Mouse (Mus musculus): ENCODE data around the gene Fcer2a. TPM values are rescaled to one million over a fixed set of nuclear protein-coding genes. Genes with fewer than 3 reads are reported as not detected.

The Fcer2a gene
- 0.17 and 0.33 TPM in 2 replicates for polyA plus RNA-seq (2015; fragmentation: Nextera tagmentation; extraction: Ambion mirVana)

- ATAC-seq (ENCODE audit: insufficient number of reproducible peaks, low FRiP score, low TSS enrichment, low read depth): no peak
Measured at GRCm38 (mm10) chr8:3694121-3694520, at the start of gene Fcer2a. Gene Fcer2a, minus strand, starts transcription at chr8:3694175.

GRCm38 (mm10) chr8:3736947-3737346 lies 43.0 kb upstream of the Fcer2a start:
- no peak overlapping the region for H3K9ac ChIP-seq
- WGBS: 92% methylated on average over 2 of the region's 2 CpGs
- ATAC-seq (ENCODE audit: insufficient number of reproducible peaks, low FRiP score, low TSS enrichment, low read depth): no peak
- no peak overlapping the region for H3K4me2 ChIP-seq
- no peaks in the 10 kb centered on the region for H3K36me3 ChIP-seq
- no peaks in the 10 kb centered on the region for H3K27me3 ChIP-seq
- no peak overlapping the region for H3K27ac ChIP-seq
- H3K9me3 ChIP-seq: no peaks in the 10 kb centered on the region
- H3K4me3 ChIP-seq: no peak overlapping the region
- no peaks in the 10 kb centered on the region for H3K4me1 ChIP-seq

More at GRCm38 (mm10) chr8:3694121-3694520, at the start of gene Fcer2a:
- Histone ChIP-seq H3K27me3 (no peaks in the 10 kb centered on the region), H3K9me3 (no peaks in the 10 kb centered on the region), H3K9ac (no peak within 1 kb of the TSS), H3K27ac (no peak within 1 kb of the TSS), H3K4me2 (no peak within 1 kb of the TSS), H3K4me3 (no peak within 1 kb of the TSS), H3K36me3 (no peaks in the 10 kb centered on the region), H3K4me1 (no peaks in the 10 kb centered on the region)
- WGBS: 63% methylated on average over 3 of the region's 3 CpGs

GRCm38 (mm10) chr8:3735599-3735998 lies 41.6 kb upstream of the Fcer2a start:
- H3K36me3 ChIP-seq: no peaks in the 10 kb centered on the region
- no peak overlapping the region for H3K4me2 ChIP-seq
- H3K9ac ChIP-seq: no peak overlapping the region
- H3K4me1 ChIP-seq: no peaks in the 10 kb centered on the region
- no peak for ATAC-seq (ENCODE audit: insufficient number of reproducible peaks, low FRiP score, low TSS enrichment, low read depth)
- no peak overlapping the region for H3K4me3 ChIP-seq
- no peak overlapping the region for H3K27ac ChIP-seq
- no peaks in the 10 kb centered on the region for H3K9me3 ChIP-seq
- WGBS: 87% methylated on average over 2 of the region's 2 CpGs
- H3K27me3 ChIP-seq: no peaks in the 10 kb centered on the region

GRCm38 (mm10) chr8:3734084-3734483 lies 40.1 kb upstream of the Fcer2a start:
- no peak overlapping the region for H3K4me2 ChIP-seq
- 63% methylated on average over 1 of the region's 1 CpGs for WGBS
- H3K9ac ChIP-seq: no peak overlapping the region
- H3K27me3 ChIP-seq: no peaks in the 10 kb centered on the region
- no peaks in the 10 kb centered on the region for H3K9me3 ChIP-seq
- no peak overlapping the region for H3K27ac ChIP-seq
- H3K36me3 ChIP-seq: no peaks in the 10 kb centered on the region
- H3K4me1 ChIP-seq: no peaks in the 10 kb centered on the region
- no peak for ATAC-seq (ENCODE audit: insufficient number of reproducible peaks, low FRiP score, low TSS enrichment, low read depth)
- H3K4me3 ChIP-seq: no peak overlapping the region

GRCm38 (mm10) chr8:3721041-3721440 lies 27.1 kb upstream of the Fcer2a start:
- 29% methylated on average over 1 of the region's 1 CpGs for WGBS

GRCm38 (mm10) chr8:3720551-3720950 lies 26.6 kb upstream of the Fcer2a start, which contains the start of gene Clec4g:
Gene Clec4g, minus strand, starts transcription at chr8:3720651.
- no peak within 1 kb of the TSS for H3K4me3 ChIP-seq
- no peaks in the 10 kb centered on the region for H3K4me1 ChIP-seq
- ATAC-seq (ENCODE audit: insufficient number of reproducible peaks, low FRiP score, low TSS enrichment, low read depth): no peak
- no peaks in the 10 kb centered on the region for H3K36me3 ChIP-seq
- H3K27me3 ChIP-seq: no peaks in the 10 kb centered on the region
- WGBS: 76% methylated on average over 5 of the region's 5 CpGs
- H3K9ac ChIP-seq: no peak within 1 kb of the TSS
- no peak within 1 kb of the TSS for H3K4me2 ChIP-seq
- no peaks in the 10 kb centered on the region for H3K9me3 ChIP-seq
- H3K27ac ChIP-seq: no peak within 1 kb of the TSS

More at GRCm38 (mm10) chr8:3721041-3721440, 27.1 kb upstream of the Fcer2a start:
- Histone ChIP-seq H3K27ac (no peak overlapping the region), H3K4me3 (no peak overlapping the region), H3K4me1 (no peaks in the 10 kb centered on the region), H3K9ac (no peak overlapping the region), H3K4me2 (no peak overlapping the region), H3K9me3 (no peaks in the 10 kb centered on the region), H3K36me3 (no peaks in the 10 kb centered on the region), H3K27me3 (no peaks in the 10 kb centered on the region)
- ATAC-seq (ENCODE audit: insufficient number of reproducible peaks, low FRiP score, low TSS enrichment, low read depth): no peak

- Histone ChIP-seq H3K4me1 (no peaks in the 10 kb centered on the region), H3K9me3 (no peaks in the 10 kb centered on the region), H3K27me3 (no peaks in the 10 kb centered on the region), H3K36me3 (no peaks in the 10 kb centered on the region), H3K9ac (no peak overlapping the region), H3K4me2 (no peak overlapping the region), H3K27ac (no peak overlapping the region), H3K4me3 (no peak overlapping the region)
- no peak for ATAC-seq (ENCODE audit: insufficient number of reproducible peaks, low FRiP score, low TSS enrichment, low read depth)
- WGBS: 15% methylated on average over 14 of the region's 14 CpGs
Measured at GRCm38 (mm10) chr8:3718559-3718958, 24.6 kb upstream of the Fcer2a start.

- no peaks in the 10 kb centered on the region for H3K4me1 ChIP-seq
- no peak for ATAC-seq (ENCODE audit: insufficient number of reproducible peaks, low FRiP score, low TSS enrichment, low read depth)
Measured at GRCm38 (mm10) chr8:3717321-3717954, 23.5 kb upstream of the Fcer2a start.

GRCm38 (mm10) chr8:3711646-3712045 lies 17.7 kb upstream of the Fcer2a start:
- H3K9ac ChIP-seq: no peak overlapping the region
- H3K36me3 ChIP-seq: no peaks in the 10 kb centered on the region
- no peak for ATAC-seq (ENCODE audit: insufficient number of reproducible peaks, low FRiP score, low TSS enrichment, low read depth)
- WGBS: 57% methylated on average over 2 of the region's 2 CpGs
- H3K27me3 ChIP-seq: no peaks in the 10 kb centered on the region
- no peaks in the 10 kb centered on the region for H3K4me1 ChIP-seq
- no peak overlapping the region for H3K4me2 ChIP-seq
- no peak overlapping the region for H3K4me3 ChIP-seq
- no peaks in the 10 kb centered on the region for H3K9me3 ChIP-seq
- no peak overlapping the region for H3K27ac ChIP-seq

More at GRCm38 (mm10) chr8:3717321-3717954, 23.5 kb upstream of the Fcer2a start:
- H3K9ac ChIP-seq: no peak overlapping the region
- no peak overlapping the region for H3K27ac ChIP-seq
- H3K9me3 ChIP-seq: no peaks in the 10 kb centered on the region
- H3K36me3 ChIP-seq: no peaks in the 10 kb centered on the region
- H3K4me2 ChIP-seq: no peak overlapping the region
- 82% methylated on average over 12 of the region's 12 CpGs for WGBS
- H3K4me3 ChIP-seq: no peak overlapping the region
- H3K27me3 ChIP-seq: no peaks in the 10 kb centered on the region

- Histone ChIP-seq H3K9me3 (no peaks in the 10 kb centered on the region), H3K27me3 (no peaks in the 10 kb centered on the region), H3K4me3 (no peak overlapping the region), H3K27ac (no peak overlapping the region), H3K4me2 (no peak overlapping the region), H3K36me3 (no peaks in the 10 kb centered on the region), H3K9ac (no peak overlapping the region), H3K4me1 (no peaks in the 10 kb centered on the region)
- 80% methylated on average over 3 of the region's 3 CpGs for WGBS
- no peak for ATAC-seq (ENCODE audit: insufficient number of reproducible peaks, low FRiP score, low TSS enrichment, low read depth)
Measured at GRCm38 (mm10) chr8:3710312-3710711, 16.3 kb upstream of the Fcer2a start.

- no peak overlapping the region for H3K4me3 ChIP-seq
- no peak overlapping the region for H3K4me2 ChIP-seq
- H3K36me3 ChIP-seq: no peaks in the 10 kb centered on the region
- H3K27ac ChIP-seq: no peak overlapping the region
- H3K9ac ChIP-seq: no peak overlapping the region
- H3K4me1 ChIP-seq: no peaks in the 10 kb centered on the region
- H3K27me3 ChIP-seq: no peaks in the 10 kb centered on the region
- WGBS: 69% methylated on average over 7 of the region's 7 CpGs
- ATAC-seq (ENCODE audit: insufficient number of reproducible peaks, low FRiP score, low TSS enrichment, low read depth): no peak
- H3K9me3 ChIP-seq: no peaks in the 10 kb centered on the region
Measured at GRCm38 (mm10) chr8:3707611-3708010, 13.6 kb upstream of the Fcer2a start.

- Histone ChIP-seq H3K27me3 (no peaks in the 10 kb centered on the region), H3K9me3 (no peaks in the 10 kb centered on the region), H3K4me1 (no peaks in the 10 kb centered on the region), H3K4me2 (no peak overlapping the region), H3K36me3 (no peaks in the 10 kb centered on the region), H3K9ac (no peak overlapping the region), H3K27ac (no peak overlapping the region), H3K4me3 (no peak overlapping the region)
- no peak for ATAC-seq (ENCODE audit: insufficient number of reproducible peaks, low FRiP score, low TSS enrichment, low read depth)
- 67% methylated on average over 4 of the region's 4 CpGs for WGBS
Measured at GRCm38 (mm10) chr8:3705711-3706110, 11.7 kb upstream of the Fcer2a start.

- Histone ChIP-seq H3K9me3 (no peaks in the 10 kb centered on the region), H3K4me1 (no peaks in the 10 kb centered on the region), H3K27ac (no peak overlapping the region), H3K4me3 (no peak overlapping the region), H3K27me3 (no peaks in the 10 kb centered on the region), H3K36me3 (no peaks in the 10 kb centered on the region), H3K4me2 (no peak overlapping the region), H3K9ac (no peak overlapping the region)
- ATAC-seq (ENCODE audit: insufficient number of reproducible peaks, low FRiP score, low TSS enrichment, low read depth): no peak
- 93% methylated on average over 1 of the region's 1 CpGs for WGBS
Measured at GRCm38 (mm10) chr8:3701491-3701890, 7.5 kb upstream of the Fcer2a start.
